In genomic region chr11:106648347-106648746, GRCm38 (mm10) we compare ENCODE assay signal across 9 mouse cellular contexts. TPM values are rescaled to one million over a fixed set of nuclear protein-coding genes. Genes with fewer than 3 reads are reported as not detected.
DNase-seq lines count a peak whose midpoint lies in the region; ATAC-seq and TF ChIP-seq lines count a peak whose summit lies in the region.
"Had no signal": no experiment of that assay in that cellular context is flagged by ENCODE, and none has a peak within 500 bp of the region (broad histone marks: within the 10 kb centered on the region; RNA-seq: fewer than 3 reads in every experiment).

No protein-coding gene starts in this region.

- TF ChIP-seq CTCF in stomach, postnatal 0 days (IDR thresholded peaks at IDR 0.05; ENCODE audit: low read depth), result peak; percentile 93

- intact Hi-C loops in left cerebral cortex, postnatal 14 days (cut with DNase I), result loop anchor here (1.0 kb wide), 1 partner anchor 94 kb away; no protein-coding TSS in a partner anchor

- no peak for ATAC-seq in hindbrain, embryonic 14.5 days (ENCODE audit: low FRiP score)
- no peak for ATAC-seq in hindbrain, embryonic 12.5 days (ENCODE audit: low FRiP score)
- ATAC-seq in stomach, postnatal 0 days (ENCODE audit: low FRiP score, low TSS enrichment), result peak; percentile 66

- no peak overlapping the region for H3K4me2 ChIP-seq in hindbrain, embryonic 14.5 days (replicated peaks)
- no peak overlapping the region for H3K4me2 ChIP-seq in hindbrain, embryonic 12.5 days (replicated peaks)
- 0 out of 2 replicates have a peak overlapping the region, but pooled peaks have one; percentile 4 for H3K4me2 ChIP-seq in stomach, postnatal 0 days (replicated peaks; ENCODE audit: low read depth)
- H3K4me2 ChIP-seq: embryonic facial prominence, embryonic 15.5 days had no signal

- no peaks in the 10 kb centered on the region for H3K4me1 ChIP-seq in hindbrain, embryonic 14.5 days (replicated peaks; ENCODE audit: control insufficient read depth, insufficient read depth, low read length)
- H3K4me1 ChIP-seq in hindbrain, embryonic 12.5 days, result no peaks in the 10 kb centered on the region
- no peaks in the 10 kb centered on the region for H3K4me1 ChIP-seq in stomach, postnatal 0 days (replicated peaks; ENCODE audit: control insufficient read depth, insufficient read depth)
- H3K4me1 ChIP-seq: embryonic facial prominence, embryonic 15.5 days had no signal

- H3K9ac ChIP-seq in hindbrain, embryonic 14.5 days, result no peak overlapping the region
- H3K9ac ChIP-seq in hindbrain, embryonic 12.5 days, result no peak overlapping the region
- no peak overlapping the region for H3K9ac ChIP-seq in stomach, postnatal 0 days (ENCODE audit: low read length)
- H3K9ac ChIP-seq: embryonic facial prominence, embryonic 15.5 days had no signal

- no peak overlapping the region for H3K27ac ChIP-seq in hindbrain, embryonic 14.5 days
- H3K27ac ChIP-seq in hindbrain, embryonic 12.5 days, result no peak overlapping the region
- H3K27ac ChIP-seq in stomach, postnatal 0 days (replicated peaks), result no peak overlapping the region; the same call in 1 of the 2 replicates
- H3K27ac ChIP-seq: embryonic facial prominence, embryonic 15.5 days had no signal

- H3K36me3 ChIP-seq in hindbrain, embryonic 14.5 days (replicated peaks; ENCODE audit: control insufficient read depth, insufficient read depth), result no peaks in the 10 kb centered on the region
- no peaks in the 10 kb centered on the region for H3K36me3 ChIP-seq in hindbrain, embryonic 12.5 days
- H3K36me3 ChIP-seq in stomach, postnatal 0 days (ENCODE audit: control insufficient read depth, insufficient read depth, low read length), result no peaks in the 10 kb centered on the region
- H3K36me3 ChIP-seq: embryonic facial prominence, embryonic 15.5 days had no signal

- DNase-seq in hindbrain, embryonic 14.5 days (ENCODE audit: low spot score), result peak; percentile 84
- peak; percentile 85 for DNase-seq in adrenal gland, postnatal 10 days
- DNase-seq in embryo, embryonic 11 days, result peak; percentile 85
- peak; percentile 83 for DNase-seq in heart, postnatal 4 days
- DNase-seq in left cerebral cortex, postnatal 14 days (ENCODE audit: low spot score in 2 of 2), result peak; percentile 43 to 70
- DNase-seq in monocyte, adult 2 months (ENCODE audit: low read depth in 1 of 2, low spot score in 2 of 2), result peak; percentile 33 to 75
- peak; percentile 79 for DNase-seq in stomach, postnatal 0 days (ENCODE audit: low spot score)

- H3K4me3 ChIP-seq in hindbrain, embryonic 14.5 days (replicated peaks; ENCODE audit: low read length), result no peak overlapping the region
- H3K4me3 ChIP-seq in hindbrain, embryonic 12.5 days, result no peak overlapping the region
- no peak overlapping the region for H3K4me3 ChIP-seq in stomach, postnatal 0 days (ENCODE audit: low read depth, low read length)
- H3K4me3 ChIP-seq: embryonic facial prominence, embryonic 15.5 days had no signal

- H3K27me3 ChIP-seq in hindbrain, embryonic 14.5 days (ENCODE audit: control insufficient read depth, insufficient read depth, low read length), result no peaks in the 10 kb centered on the region
- H3K27me3 ChIP-seq in hindbrain, embryonic 12.5 days, result 0 out of 2 replicates have a peak, but pooled peaks cover 4% of the 10 kb centered on the region
- no peaks in the 10 kb centered on the region for H3K27me3 ChIP-seq in stomach, postnatal 0 days (ENCODE audit: control insufficient read depth, insufficient read depth, low read length)
- H3K27me3 ChIP-seq: embryonic facial prominence, embryonic 15.5 days had no signal

- WGBS in hindbrain, embryonic 14.5 days, result 27% methylated on average over 13 of the region's 13 CpGs
- WGBS in hindbrain, embryonic 12.5 days, result 27% methylated on average over 13 of the region's 13 CpGs
- WGBS in stomach, postnatal 0 days, result 19% methylated on average over 13 of the region's 13 CpGs

- H3K9me3 ChIP-seq in hindbrain, embryonic 14.5 days (ENCODE audit: control insufficient read depth, low read length), result no peaks in the 10 kb centered on the region
- H3K9me3 ChIP-seq in hindbrain, embryonic 12.5 days (replicated peaks), result no peaks in the 10 kb centered on the region
- H3K9me3 ChIP-seq in stomach, postnatal 0 days (ENCODE audit: control insufficient read depth, low read length), result no peaks in the 10 kb centered on the region
- H3K9me3 ChIP-seq: embryonic facial prominence, embryonic 15.5 days had no signal

- TF ChIP-seq EP300 in stomach, postnatal 0 days (optimal IDR thresholded peaks at IDR 0.05), result no peak

RNA-seq across cellular contexts. Expression of gene Tex2, which starts 35.1 kb away (rescaled TPM):
- polyA plus RNA-seq in hindbrain, embryonic 14.5 days (2014; fragmentation: Nextera tagmentation; extraction: Ambion mirVana), result 40.1 and 41.4 TPM in 2 replicates
- polyA plus RNA-seq in hindbrain, embryonic 12.5 days (2016; fragmentation: Nextera tagmentation; extraction: Ambion mirVana), result 13.3 and 15.5 TPM in 2 replicates
- 10 to 100 TPM; 38.4 to 40.0 TPM for total RNA-seq in adrenal gland, postnatal 10 days (2021)
- total RNA-seq in heart, postnatal 4 days (2021), result 10 to 100 TPM; 37.6 to 45.2 TPM
- 100 to 1,000 TPM in 1 of 2 experiments, 10 to 100 TPM in 1; 98.0 to 102 TPM for total RNA-seq in left cerebral cortex, postnatal 14 days (2021)
- polyA plus RNA-seq in stomach, postnatal 0 days (2015; fragmentation: Nextera tagmentation; extraction: Ambion mirVana), result 11.6 and 12.1 TPM in 2 replicates
